Mouse (Mus musculus): ENCODE data around the gene Bach2.

DNA sequence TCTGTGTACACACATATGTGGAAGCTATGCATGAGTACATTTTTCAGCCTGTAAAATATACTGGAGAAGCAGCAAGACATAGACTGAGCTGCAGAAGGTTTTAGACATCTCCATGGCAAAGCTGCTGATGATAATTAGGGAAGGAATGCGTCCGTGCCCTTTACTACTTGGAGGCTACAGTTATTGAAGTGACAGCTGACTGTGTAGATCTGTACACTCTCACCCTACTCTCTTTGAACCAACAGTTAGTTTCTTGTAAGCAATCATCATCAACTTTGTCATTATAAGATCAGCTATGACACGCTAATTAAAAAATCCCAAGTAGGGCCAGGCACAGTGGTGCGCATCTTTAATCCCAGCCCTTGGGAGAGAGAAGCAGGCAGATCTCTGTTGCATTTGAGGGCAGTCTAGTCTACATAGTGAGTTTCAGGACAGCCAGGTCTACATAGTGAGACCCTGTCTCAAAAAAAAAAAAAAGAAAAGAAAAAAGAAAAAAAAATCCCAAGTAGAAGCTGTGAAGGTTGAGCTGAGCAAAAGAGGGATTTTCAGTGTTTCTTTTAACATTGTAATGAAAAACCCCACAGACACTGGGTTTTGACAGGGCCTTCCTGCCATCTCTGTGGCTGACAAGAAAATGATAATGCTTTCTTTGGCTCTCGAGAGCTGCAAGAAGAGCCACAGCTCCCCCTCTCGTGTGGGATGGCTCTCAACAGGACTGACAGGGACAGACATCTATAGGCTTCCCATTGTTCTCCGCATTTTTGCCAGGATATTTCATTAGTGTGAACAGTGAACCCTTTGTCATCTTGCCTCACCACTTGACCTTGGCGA is 322.3 kb downstream of the Bach2 start:
- TF ChIP-seq CTCF (IDR thresholded peaks at IDR 0.05; ENCODE audit: control insufficient read depth, insufficient read depth, low read length), result no peak
- TF ChIP-seq POLR2A (IDR thresholded peaks at IDR 0.05; ENCODE audit: borderline replicate concordance, control insufficient read depth, low read depth, low read length), result no peak
